Mouse (Mus musculus) embryonic facial prominence, embryonic 13.5 days (tissue): ENCODE results near the gene Ntm. TPM values are rescaled to one million over a fixed set of nuclear protein-coding genes. Genes with fewer than 3 reads are reported as not detected.

Experiments
- ATAC-seq: fragments of 200-750 bp; cut with Nextera tagmentation; 2 replicates; pipeline ENCODE4 v1.8.0; 2017; ENCODE audit warnings: low read depth; ENCODE audit not compliant: insufficient number of reproducible peaks, insufficient read depth, low FRiP score, low TSS enrichment
- H3K27ac ChIP-seq: fragments of 300-500 bp; sonication (generic); 2 replicates; pipeline ENCODE4 v1.5.1; 2015; ENCODE audit warnings: moderate library complexity, mild to moderate bottlenecking, inconsistent platforms
- H3K27me3 ChIP-seq: fragments of 300-500 bp; sonication (generic); 2 replicates; pipeline ENCODE4 v1.6.1; 2015; ENCODE audit warnings: mild to moderate bottlenecking, inconsistent platforms
- H3K36me3 ChIP-seq: fragments of 300-500 bp; sonication (generic); 2 replicates; pipeline ENCODE4 v1.6.1; 2015; ENCODE audit warnings: mild to moderate bottlenecking, inconsistent platforms
- H3K4me1 ChIP-seq: fragments of 300-500 bp; sonication (generic); 2 replicates; pipeline ENCODE4 v1.6.1; 2015; ENCODE audit warnings: inconsistent platforms
- H3K4me2 ChIP-seq: fragments of 300-500 bp; sonication (generic); 2 replicates; pipeline ENCODE4 v1.6.1; 2015; ENCODE audit warnings: moderate library complexity, mild to moderate bottlenecking, inconsistent platforms
- H3K4me3 ChIP-seq: fragments of 300-500 bp; sonication (generic); 2 replicates; pipeline ENCODE4 v1.5.1; 2015; ENCODE audit warnings: mild to moderate bottlenecking, inconsistent platforms
- H3K9ac ChIP-seq: fragments of 300-500 bp; sonication (generic); 2 replicates; pipeline ENCODE4 v1.6.1; 2015; ENCODE audit warnings: mild to moderate bottlenecking, inconsistent platforms
- H3K9me3 ChIP-seq: fragments of 300-500 bp; sonication (generic); 2 replicates; pipeline ENCODE4 v1.6.1; 2016; ENCODE audit warnings: inconsistent platforms
- WGBS: fragments of 180-500 bp; shearing (Covaris S2); methylation state at CpG from one replicate; pipeline ENCODE4 v1.1.7; 2015; ENCODE audit warnings: mixed read lengths; 5-methylcytosine and 5-hydroxymethylcytosine counted together
- polyA plus RNA-seq: library from polyadenylated mRNA; unstranded; fragments of >200 nt; fragmentation: Nextera tagmentation; extraction: Ambion mirVana; gene quantifications from 2 replicates; pipeline ENCODE4 v1.2.1, GENCODE M21; 2015

The Ntm gene
- polyA plus RNA-seq, 1 experiment from 2014 or later = 16.1 TPM

DNA sequence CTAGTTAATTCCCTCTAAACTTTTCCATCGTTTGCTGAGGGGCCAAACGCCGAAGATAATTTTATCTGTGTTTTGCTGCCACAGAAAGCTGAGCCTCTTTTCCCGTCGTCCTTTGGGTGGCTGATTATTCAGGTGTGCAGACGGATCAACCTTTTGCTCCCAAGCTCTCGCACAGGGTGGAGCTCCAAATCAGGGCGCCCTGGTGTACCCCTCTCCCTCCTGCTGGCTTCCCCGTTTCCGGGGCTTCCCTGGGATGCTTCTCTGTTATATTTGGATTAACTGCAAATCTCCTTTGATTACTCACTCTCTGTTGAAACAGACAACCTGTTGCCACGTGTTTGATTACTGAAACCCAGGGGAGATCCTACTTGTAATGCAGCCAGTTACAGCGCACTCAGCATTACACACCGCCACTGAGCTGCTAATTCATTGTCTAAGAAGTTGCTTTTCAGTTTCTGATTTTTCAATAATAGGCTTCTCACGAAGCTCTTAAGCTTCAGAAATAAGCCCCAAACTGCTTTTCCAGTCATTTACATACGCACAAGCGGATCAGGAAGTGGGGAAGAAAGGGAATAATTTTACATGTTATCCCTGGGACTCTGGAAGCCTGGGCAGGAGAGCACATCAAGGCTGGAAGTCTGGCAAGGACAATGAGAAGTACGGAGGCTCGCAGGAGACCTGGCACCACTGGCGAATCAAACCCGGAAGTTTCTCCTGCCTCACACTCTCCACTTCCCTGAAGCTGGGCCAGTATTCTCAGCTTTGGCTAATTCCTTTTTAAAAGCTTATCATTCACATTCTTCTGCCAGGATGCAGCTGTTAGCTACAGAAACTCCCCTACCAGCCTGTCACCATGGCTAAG, 19.5 kb downstream of the Ntm start:
- no peaks in the 10 kb centered on the region for H3K9me3 ChIP-seq
- no peak for ATAC-seq
- H3K4me2 ChIP-seq = peak overlapping the region; percentile 55
- H3K27ac ChIP-seq = no peak overlapping the region
- peaks cover 6% of the 10 kb centered on the region; the same call in 1 of the 2 replicates for H3K4me1 ChIP-seq
- H3K36me3 ChIP-seq = no peaks in the 10 kb centered on the region
- peaks cover 7% of the 10 kb centered on the region; the same call in 1 of the 2 replicates for H3K27me3 ChIP-seq
- WGBS = 15% methylated on average over 20 of the region's 20 CpGs
- H3K9ac ChIP-seq = peak overlapping the region; percentile 59
- H3K4me3 ChIP-seq = peak overlapping the region; percentile 23

DNA sequence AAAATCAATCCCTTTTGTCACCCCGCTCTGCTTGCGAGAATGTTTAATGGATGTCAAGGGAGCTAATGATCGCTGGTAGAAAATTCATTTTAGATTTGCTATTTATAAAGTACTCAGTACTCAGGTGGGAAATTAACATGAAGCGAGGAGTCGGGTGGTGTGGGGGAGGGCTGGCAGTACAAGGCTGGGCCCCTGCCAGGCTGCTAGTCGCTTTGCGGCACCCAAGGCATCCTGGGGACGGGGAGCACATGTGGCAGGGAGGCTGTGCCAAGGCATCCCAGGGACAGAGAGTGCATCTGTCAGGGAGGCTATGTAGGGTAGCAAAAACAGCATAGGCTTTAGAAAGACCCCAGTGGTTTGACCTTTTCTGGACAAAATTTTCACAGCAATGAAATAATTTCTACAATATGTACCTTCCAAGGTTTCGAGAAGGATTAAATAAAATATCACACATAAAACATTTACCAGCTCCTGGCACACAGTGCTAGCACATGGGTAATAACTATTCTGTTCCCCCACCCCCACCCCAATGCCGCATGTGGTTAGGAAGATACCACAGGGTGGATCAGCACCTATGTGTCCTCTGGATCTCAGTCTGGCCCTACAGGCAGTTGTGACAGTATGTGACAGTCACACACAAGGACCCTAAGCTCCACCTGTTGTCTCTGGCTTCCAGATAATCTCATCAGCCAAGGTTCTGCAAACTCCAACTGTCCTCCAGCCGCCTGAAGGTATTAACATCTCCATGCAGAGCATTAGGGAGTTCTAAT, 20.6 kb downstream of the Ntm start:
- WGBS = 61% methylated on average over 11 of the region's 11 CpGs
- Histone ChIP-seq H3K9ac (no peak overlapping the region), H3K4me2 (peak overlapping the region; percentile 55; the same call in 1 of the 2 replicates), H3K4me1 (peaks cover 6% of the 10 kb centered on the region; the same call in 1 of the 2 replicates), H3K9me3 (no peaks in the 10 kb centered on the region), H3K36me3 (no peaks in the 10 kb centered on the region), H3K4me3 (no peak overlapping the region), H3K27ac (no peak overlapping the region), H3K27me3 (peaks cover 7% of the 10 kb centered on the region; the same call in 1 of the 2 replicates)
- no peak for ATAC-seq

DNA sequence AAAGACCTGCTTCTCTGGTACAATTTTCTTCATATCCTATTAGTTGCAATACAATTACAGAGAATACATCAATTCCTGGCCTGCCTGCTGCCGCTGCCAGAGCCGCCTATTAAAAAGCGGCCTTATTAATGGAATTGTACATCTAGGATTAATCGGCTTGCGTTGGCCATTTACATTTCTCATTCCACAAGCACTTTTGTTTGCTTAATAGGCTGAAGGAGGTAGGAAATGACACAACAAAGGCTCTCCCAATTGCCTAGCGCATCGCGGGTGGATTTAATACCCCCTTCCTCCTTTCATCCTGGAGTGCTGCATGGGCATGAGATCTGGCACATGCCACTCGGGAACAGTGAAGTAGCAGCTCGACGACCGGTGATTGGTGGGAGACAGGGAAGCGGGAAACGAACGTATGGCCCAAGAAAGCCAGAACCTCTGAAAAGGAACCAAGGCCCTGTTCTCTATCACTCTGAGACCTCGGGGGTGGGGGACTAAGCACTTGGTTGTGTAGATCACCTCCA, 23.4 kb downstream of the Ntm start:
- WGBS = 90% methylated on average over 16 of the region's 16 CpGs
- Histone ChIP-seq H3K27ac (no peak overlapping the region), H3K9me3 (no peaks in the 10 kb centered on the region), H3K4me1 (peaks cover 6% of the 10 kb centered on the region; the same call in 1 of the 2 replicates), H3K4me2 (no peak overlapping the region), H3K27me3 (peaks cover 3% of the 10 kb centered on the region; the same call in 1 of the 2 replicates), H3K9ac (no peak overlapping the region), H3K36me3 (no peaks in the 10 kb centered on the region), H3K4me3 (no peak overlapping the region)
- no peak for ATAC-seq

DNA sequence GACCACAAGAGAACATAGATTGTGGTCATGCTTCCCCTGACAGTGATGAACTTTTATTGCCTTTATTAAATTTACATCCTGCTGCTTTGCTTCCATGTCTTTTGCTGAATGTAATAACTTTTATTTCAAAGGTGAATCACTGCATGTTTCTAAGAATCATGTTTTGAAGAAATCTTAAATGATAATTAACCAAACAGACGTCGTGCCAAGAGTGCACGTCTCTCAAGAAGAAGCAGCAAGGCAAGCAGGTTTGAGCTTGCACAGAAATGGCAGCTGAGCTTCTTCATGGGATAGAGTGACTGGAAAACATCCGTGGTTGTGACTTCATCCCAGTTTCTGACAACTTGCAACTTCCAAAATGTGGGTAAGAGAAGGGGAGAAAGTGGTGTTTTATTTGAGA, 34.1 kb downstream of the Ntm start:
- no peaks in the 10 kb centered on the region for H3K27me3 ChIP-seq
- 73% methylated on average over 4 of the region's 4 CpGs for WGBS
- no peak overlapping the region for H3K9ac ChIP-seq
- no peak overlapping the region for H3K4me2 ChIP-seq
- no peak overlapping the region for H3K4me3 ChIP-seq
- H3K9me3 ChIP-seq = no peaks in the 10 kb centered on the region
- H3K27ac ChIP-seq = no peak overlapping the region
- no peak for ATAC-seq
- H3K4me1 ChIP-seq = no peaks in the 10 kb centered on the region
- no peaks in the 10 kb centered on the region for H3K36me3 ChIP-seq

DNA sequence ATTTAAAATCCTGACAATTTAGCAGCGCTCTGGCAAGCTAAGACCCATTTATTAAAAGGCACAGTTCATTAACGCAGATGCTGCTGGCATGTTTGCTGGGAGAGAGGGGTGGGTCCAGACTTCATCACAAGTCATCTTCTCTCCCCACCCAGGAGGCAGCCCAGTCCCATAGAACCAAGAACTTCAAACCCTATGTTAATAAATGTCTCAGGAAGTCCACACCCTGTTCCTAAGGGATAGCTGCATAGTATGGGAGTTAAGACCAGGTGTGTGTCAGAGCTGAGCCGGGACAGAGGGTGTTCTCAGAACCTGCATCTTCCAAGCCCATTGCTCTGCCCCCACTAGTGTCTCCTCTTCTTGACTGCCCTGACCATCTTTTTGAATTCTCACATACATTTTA, 37.6 kb downstream of the Ntm start:
- 78% methylated on average over 3 of the region's 3 CpGs for WGBS
- H3K4me1 ChIP-seq = no peaks in the 10 kb centered on the region
- H3K27me3 ChIP-seq = no peaks in the 10 kb centered on the region
- no peaks in the 10 kb centered on the region for H3K9me3 ChIP-seq
- ATAC-seq = no peak
- H3K36me3 ChIP-seq = no peaks in the 10 kb centered on the region
- H3K4me2 ChIP-seq = no peak overlapping the region
- no peak overlapping the region for H3K9ac ChIP-seq
- H3K27ac ChIP-seq = no peak overlapping the region
- H3K4me3 ChIP-seq = no peak overlapping the region

DNA sequence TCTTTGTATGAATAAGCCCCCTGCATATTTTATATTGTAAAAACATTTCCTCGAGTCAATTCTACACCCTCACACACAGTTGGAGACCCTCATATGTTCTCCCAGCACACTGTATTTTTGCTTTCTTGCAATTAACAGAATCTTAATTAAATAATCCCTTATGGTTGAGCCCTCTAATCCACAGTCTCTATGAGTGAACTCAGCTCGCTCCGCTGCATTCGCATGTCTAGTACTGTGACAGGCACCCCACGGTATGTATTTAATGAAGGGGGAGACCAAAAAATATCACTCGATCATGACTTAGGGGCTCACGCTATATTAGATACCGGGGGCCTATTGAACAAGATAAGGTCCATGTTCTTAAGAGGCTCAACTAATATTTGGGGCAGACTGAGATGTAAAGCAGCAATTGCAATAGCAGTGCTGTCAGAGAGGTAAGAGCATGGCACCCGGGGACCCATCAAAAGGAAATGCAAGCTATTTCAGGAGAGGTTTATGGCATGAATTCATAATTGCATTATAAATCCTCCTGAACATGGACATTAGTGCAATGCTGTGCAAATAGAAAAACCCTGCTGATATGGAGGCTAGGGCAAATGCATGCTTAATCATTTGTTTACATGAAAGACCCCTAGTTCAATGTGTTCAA, 64.4 kb downstream of the Ntm start:
- no peaks in the 10 kb centered on the region for H3K4me1 ChIP-seq
- H3K4me3 ChIP-seq = no peak overlapping the region
- no peaks in the 10 kb centered on the region for H3K9me3 ChIP-seq
- no peak overlapping the region for H3K27ac ChIP-seq
- 83% methylated on average over 9 of the region's 9 CpGs for WGBS
- no peak for ATAC-seq
- H3K36me3 ChIP-seq = no peaks in the 10 kb centered on the region
- no peak overlapping the region for H3K9ac ChIP-seq
- H3K4me2 ChIP-seq = no peak overlapping the region
- H3K27me3 ChIP-seq = no peaks in the 10 kb centered on the region

DNA sequence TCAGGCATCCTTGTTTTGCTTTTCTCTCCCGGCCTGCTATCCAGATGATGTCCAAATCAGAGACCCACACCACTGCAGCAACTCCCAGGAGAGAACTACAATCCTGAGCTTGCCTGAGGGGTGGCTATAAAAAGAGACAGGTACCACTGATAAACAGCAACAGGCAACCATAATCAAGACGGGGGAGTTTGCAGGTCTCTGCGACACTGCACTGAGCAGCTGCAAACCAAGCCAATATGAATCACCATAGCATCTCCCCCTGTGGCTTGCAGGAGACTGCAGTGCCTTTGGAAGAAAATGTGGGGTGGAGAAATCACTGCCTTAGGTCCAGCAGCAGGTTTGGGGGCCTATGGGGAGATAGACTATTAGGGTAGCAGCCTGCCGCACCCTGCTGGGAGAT, 65.5 kb downstream of the Ntm start:
- no peaks in the 10 kb centered on the region for H3K27me3 ChIP-seq
- ATAC-seq = no peak
- H3K4me1 ChIP-seq = no peaks in the 10 kb centered on the region
- H3K4me3 ChIP-seq = no peak overlapping the region
- no peaks in the 10 kb centered on the region for H3K36me3 ChIP-seq
- no peak overlapping the region for H3K4me2 ChIP-seq
- no peaks in the 10 kb centered on the region for H3K9me3 ChIP-seq
- no peak overlapping the region for H3K9ac ChIP-seq
- H3K27ac ChIP-seq = no peak overlapping the region
- 71% methylated on average over 4 of the region's 4 CpGs for WGBS

DNA sequence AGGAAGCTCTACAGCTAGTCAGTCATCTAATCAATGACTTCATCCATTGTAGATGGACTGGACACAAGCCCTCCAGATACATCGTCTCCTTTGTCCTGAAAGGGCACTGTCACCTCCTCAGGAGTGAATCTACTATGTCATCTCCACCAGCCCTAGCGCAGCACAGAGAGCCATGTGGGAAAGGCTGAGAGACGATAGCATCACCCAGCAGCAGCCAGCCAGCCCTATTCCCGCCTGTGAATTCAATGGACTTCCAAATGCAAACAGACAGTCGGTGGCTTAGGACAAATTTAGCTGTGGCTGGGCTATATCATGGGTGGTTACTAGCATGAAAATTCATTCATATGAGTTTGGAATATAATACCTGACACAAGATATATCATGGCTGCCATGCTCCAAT, 70.1 kb downstream of the Ntm start:
- Histone ChIP-seq H3K9ac (no peak overlapping the region), H3K27me3 (no peaks in the 10 kb centered on the region), H3K9me3 (no peaks in the 10 kb centered on the region), H3K36me3 (no peaks in the 10 kb centered on the region), H3K27ac (no peak overlapping the region), H3K4me3 (no peak overlapping the region), H3K4me2 (no peak overlapping the region), H3K4me1 (no peaks in the 10 kb centered on the region)
- no peak for ATAC-seq
- WGBS = 77% methylated on average over 5 of the region's 5 CpGs

DNA sequence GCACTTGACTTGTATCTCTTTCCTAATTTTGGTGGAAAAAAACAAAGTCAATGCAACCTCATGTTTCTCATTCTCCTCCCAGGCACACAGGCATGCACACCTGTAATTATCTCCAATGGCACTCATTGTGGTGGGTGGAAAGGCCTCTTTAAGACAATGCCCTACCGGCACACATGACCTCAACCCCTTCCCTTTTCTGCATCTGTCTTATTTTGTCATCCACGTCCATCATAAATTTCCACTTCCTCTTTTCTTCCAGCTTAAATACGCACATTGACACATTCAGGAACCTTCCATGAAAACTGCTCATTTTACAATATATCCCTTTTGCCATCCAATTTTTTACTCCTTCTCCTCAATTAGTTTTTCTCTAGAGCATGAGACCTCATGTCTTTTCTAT, 74.2 kb downstream of the Ntm start:
- Histone ChIP-seq H3K27me3 (no peaks in the 10 kb centered on the region), H3K36me3 (no peaks in the 10 kb centered on the region), H3K4me1 (no peaks in the 10 kb centered on the region), H3K9me3 (no peaks in the 10 kb centered on the region), H3K4me2 (no peak overlapping the region), H3K4me3 (no peak overlapping the region), H3K27ac (no peak overlapping the region), H3K9ac (no peak overlapping the region)
- no peak for ATAC-seq
- WGBS = 81% methylated on average over 3 of the region's 3 CpGs

DNA sequence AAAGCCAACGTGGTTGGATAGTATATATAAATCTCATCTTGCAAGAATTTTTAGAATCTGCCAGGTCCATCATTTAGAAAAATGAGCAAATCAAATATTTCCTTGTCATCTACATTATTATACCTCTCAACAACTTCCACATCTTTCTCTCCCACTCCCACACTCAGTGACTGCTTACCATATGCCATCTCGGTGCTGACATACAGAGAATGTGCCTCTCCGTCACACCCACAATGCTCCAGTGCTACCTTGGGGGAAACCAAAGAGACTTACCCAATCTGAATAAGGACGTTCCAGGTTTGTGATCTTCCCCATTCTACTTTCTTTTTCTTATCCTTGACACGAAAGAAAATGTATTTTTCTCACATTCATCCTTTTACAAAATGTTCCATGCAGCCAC, 75.0 kb downstream of the Ntm start:
- H3K9me3 ChIP-seq = no peaks in the 10 kb centered on the region
- 82% methylated on average over 5 of the region's 5 CpGs for WGBS
- no peak overlapping the region for H3K4me3 ChIP-seq
- no peak overlapping the region for H3K4me2 ChIP-seq
- no peak overlapping the region for H3K27ac ChIP-seq
- H3K36me3 ChIP-seq = no peaks in the 10 kb centered on the region
- ATAC-seq = no peak
- no peaks in the 10 kb centered on the region for H3K4me1 ChIP-seq
- no peak overlapping the region for H3K9ac ChIP-seq
- no peaks in the 10 kb centered on the region for H3K27me3 ChIP-seq

DNA sequence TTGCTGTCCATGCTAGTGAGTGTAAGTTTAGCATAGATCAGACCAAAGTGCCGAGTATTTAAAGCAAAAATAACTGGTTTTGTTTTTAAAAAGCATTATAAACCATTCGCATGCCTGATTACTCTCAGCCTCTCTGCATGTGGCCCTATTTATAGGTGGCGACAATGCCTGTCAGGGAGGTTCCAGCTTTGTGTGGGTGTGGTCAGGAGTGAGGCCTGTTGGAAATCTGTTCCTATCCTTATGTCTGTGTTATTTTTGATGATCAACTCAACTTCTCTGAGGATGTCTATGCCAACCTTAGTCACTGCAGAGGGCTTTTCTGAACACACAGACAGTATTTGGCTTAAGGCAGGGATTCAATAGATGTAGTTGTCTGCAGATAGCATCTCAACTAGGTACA, 78.9 kb downstream of the Ntm start:
- ATAC-seq = no peak
- H3K4me3 ChIP-seq = no peak overlapping the region
- no peaks in the 10 kb centered on the region for H3K9me3 ChIP-seq
- H3K27ac ChIP-seq = no peak overlapping the region
- H3K36me3 ChIP-seq = no peaks in the 10 kb centered on the region
- no peaks in the 10 kb centered on the region for H3K4me1 ChIP-seq
- 56% methylated on average over 3 of the region's 3 CpGs for WGBS
- no peak overlapping the region for H3K4me2 ChIP-seq
- H3K9ac ChIP-seq = no peak overlapping the region
- no peaks in the 10 kb centered on the region for H3K27me3 ChIP-seq
